Mouse (Mus musculus): ENCODE measurements around the gene Rps6kb2.
"Not testable (repeated sequence)": the region's sequence is repeated elsewhere in the genome, so short reads cannot be mapped to it uniquely, and the experiment has no call there.

The Rps6kb2 gene

DNA sequence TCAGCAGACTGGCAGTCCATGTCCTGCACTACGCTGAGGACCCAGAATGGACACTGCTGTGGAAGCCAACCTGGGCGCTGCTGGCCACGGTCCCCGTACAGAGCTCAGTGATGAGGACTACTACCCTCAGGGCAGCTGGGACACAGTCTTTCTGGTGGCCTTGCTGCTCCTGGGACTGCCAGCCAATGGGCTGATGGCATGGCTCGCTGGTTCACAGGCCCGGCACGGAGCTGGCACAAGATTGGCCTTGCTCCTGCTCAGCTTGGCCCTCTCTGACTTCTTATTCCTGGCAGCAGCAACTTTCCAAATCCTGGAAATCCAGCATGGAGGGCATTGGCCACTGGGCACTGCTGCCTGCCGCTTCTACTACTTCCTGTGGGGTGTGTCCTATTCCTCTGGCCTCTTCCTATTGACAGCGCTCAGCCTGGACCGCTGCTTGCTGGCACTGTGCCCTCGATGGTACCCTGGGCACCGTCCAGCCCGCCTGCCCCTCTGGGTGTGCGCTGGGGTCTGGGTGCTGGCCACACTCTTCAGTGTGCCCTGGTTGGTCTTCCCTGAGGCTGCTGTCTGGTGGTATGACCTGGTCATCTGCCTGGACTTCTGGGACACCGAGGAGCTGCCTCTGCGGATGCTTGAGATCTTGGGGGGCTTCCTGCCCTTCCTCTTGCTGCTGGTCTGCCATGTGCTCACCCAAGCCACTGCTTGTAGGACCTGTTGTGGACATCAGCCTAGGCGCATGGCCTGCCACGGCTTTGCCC is 20.6 kb downstream of the Rps6kb2 start:
- no peak for DNase-seq (ENCODE audit: low read depth, low spot score)

DNA sequence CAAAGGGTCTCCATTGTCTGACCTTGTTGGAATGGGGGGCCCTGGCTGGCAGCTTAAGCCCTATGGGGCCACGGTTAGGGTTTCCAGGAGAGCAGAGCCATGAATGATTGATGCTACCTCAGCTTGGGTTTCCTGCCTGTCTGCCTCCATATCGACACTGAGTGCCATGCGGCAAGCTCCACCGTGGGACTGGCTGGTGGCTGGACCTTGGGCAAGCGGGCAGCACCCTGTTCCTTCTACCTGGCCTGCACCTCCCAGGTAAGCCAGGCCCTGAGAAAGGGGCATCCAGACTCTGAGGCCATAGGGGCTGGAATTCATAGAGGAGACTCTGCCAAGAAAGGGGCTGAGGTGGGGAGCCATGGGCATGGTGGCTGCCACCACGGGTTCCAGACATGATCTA is 23.0 kb downstream of the Rps6kb2 start:
- DNase-seq (ENCODE audit: low read depth, low spot score) = no peak

DNA sequence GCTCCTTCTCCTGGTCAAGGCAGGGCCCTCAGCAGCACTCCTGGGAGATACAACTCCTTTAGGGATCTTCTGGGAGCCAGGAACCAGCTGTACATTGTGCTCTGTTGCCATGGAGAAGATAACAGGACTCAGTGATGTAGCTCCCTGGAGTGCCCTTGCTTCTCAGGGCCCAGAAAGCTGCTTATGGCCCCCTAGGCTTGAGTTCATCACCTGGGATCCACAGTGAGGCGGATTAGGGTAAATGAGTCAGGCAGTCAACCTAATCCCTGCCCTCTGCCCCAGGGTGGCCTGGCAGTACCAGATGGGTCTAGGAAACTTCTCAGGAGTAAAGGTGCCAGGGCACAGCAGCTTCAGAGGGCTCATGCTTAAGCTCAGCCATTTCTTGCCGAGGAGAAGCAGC is 23.7 kb downstream of the Rps6kb2 start, which contains the start of gene Gpr152:
Gene Gpr152 (plus strand): TSS at position 342 of the 400 bp plus-strand sequence.
- DNase-seq (ENCODE audit: low read depth, low spot score) = no peak

DNA sequence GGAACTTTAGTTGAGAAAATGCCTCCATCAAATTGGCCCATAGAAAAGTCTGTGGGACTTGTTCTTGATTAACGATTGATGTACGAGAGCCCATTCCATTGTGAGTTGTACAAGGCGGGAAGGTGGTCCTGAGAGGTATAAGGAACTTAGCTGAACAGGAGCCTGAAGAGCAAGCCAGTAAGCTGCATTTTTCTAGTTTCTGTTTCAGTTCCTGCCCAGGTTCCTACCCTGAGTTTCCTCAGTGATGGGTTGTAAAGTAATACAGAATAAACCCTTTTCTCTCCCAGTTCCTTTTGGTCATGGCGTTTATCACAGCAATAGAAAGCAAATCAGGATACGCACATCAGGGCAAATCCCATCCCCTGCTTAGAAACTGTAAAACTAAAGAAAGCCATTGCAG is 25.2 kb downstream of the Rps6kb2 start:
- DNase-seq (ENCODE audit: low read depth, low spot score) = no peak

DNA sequence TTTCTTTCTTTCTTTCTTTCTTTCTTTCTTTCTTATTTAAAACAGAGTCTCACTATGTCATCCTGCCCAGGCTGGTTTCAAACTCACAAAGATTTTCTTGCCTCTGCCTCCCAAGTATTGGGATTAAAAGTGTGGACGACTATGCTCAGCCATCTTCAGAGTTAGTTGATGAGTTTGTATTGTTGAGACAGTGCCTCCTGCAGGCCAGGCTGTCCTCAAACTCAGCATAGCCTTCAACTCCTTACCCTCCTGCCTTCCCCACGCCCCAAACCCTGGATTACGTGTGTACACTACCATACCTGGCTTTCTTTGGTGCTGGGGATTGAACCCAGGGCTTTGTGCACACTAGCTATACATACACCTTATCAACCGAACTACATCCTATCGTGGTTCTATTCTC is 26.7 kb downstream of the Rps6kb2 start:
- peak; percentile 48 for DNase-seq (ENCODE audit: low read depth, low spot score)

DNA sequence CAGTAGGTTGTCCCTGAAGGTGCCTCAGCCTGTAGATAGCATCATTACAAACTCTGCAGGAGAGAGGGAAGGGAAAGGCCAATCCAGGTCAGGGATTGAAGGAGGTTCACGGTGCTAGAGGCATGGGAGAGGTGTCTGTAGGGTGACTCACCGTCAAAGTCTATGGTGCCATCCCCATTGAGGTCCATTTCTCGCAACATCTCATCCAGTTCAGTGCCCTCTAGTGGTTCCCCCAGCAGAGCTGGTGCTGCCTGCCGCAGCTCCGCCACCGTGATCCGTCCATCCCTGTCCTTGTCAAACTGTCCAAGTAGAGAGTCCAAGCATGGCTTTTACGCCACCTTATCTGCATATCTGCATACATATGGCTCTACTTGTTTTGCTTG is 27.2 kb downstream of the Rps6kb2 start:
- peak; percentile 80 for DNase-seq (ENCODE audit: low read depth, low spot score)

DNA sequence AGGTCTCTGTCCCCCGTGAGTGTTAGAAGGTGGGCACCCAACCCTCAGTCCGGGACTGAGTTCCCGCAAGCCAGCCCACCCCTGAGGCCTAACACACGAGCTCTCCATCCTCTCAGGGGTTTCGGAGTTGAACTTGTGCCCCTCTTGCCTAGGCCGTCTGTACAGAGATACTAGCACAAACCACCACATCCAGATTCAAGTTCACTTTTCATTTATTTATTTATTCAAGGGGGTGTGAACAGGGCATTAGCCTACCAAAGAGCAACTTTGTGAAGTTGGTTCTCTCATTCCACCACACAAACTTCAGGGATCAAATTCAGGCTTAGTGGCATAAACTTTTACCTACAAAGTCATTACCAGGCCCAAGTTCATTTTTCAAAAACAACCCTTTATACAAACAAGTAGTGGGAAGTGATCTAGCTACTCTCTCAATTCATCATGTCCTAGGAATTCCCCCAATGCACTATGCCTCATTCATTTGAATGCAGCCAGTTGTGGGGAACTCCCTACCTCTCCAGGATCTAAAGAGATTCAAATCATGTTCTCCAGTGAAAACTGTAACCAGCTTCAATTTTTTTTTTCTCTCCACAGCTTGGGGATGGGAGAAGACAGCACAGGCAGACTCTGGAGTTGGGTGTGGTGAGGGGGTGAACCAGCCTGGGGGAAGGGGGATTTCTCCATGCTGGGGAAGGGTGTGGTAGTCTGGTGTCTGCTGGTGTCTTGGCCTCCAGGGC is 27.8 kb downstream of the Rps6kb2 start:
- DNase-seq (ENCODE audit: low read depth, low spot score) = peak; percentile 67

DNA sequence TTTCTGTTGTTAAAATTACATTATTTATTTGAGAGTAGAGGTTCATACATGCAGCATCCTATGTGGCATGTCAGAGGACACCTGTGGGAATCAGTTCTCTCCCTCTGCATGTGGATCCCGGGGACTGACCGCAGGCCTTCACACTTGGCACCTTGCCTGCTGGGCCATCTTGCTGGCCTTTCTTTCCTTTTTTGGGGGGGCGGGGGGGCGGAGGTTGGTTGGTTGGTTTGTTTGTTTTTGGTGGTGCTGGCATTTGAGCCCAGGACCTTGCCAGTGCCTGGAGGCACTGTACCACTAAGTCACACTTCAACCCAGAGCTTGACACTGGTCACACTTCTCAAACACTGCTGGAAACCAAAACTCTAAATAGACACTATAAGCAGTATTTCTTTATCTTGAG is 28.8 kb downstream of the Rps6kb2 start:
- no peak for DNase-seq (ENCODE audit: low read depth, low spot score)

DNA sequence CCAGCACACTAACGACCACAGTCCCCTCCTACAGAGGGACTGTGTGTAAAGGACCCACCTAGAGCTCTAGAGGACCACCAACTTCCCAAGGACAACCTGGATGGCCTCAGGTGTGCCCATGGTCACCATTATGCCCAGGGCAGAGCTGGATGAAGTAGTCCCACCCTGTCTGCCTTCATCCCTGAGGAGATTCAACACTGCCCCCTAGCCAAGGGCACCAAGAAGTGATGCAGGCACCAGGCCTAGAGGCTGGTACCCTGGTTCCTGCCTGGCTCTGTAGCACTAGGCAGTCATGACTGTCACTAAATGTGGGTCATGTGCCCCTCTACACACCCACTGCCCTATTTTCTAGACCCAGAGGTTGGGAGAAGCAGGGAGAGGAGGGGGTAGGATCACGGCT is 31.4 kb downstream of the Rps6kb2 start:
- DNase-seq (ENCODE audit: low read depth, low spot score) = no peak

DNA sequence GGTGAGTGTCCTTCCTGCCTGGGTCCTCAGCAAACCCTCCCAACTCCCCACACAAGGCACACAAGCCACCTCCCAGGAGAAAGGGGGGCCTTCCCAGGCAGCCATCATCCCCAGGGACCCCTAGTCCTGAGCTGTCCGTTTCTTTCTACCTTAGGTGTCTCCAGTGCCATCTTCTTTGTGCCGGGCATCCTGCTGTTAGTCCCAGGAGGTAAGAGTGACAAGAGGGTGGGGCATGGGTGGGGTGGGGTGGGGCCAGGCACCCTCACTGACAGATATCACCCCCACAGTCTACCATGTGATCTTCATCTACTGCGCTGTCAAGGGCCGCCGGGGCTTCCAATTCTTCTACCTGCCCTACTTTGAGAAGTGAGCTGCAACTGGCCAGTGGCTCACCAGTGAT is 32.1 kb downstream of the Rps6kb2 start:
- DNase-seq (ENCODE audit: low read depth, low spot score) = no peak

DNA sequence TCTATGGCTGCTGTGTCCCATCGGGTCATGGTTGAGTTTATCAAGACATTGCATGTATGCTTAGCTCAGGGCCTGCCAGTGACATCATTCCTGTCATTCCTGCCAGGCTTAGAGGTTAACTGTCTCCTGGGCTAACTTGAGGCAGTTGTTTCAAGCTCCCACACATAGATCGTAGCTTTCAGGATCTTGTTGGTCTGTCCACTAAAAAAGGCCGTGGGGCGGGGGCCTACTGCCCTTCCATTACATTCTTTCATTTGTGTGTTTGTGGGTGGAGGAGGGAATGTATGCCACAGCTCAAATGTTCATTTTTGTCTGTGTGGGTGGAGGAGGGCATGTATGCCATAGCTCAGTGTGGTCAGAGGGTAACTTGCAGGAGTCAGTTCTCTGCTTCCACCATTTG is 33.0 kb downstream of the Rps6kb2 start:
- peak; percentile 44 for DNase-seq (ENCODE audit: low read depth, low spot score)

DNA sequence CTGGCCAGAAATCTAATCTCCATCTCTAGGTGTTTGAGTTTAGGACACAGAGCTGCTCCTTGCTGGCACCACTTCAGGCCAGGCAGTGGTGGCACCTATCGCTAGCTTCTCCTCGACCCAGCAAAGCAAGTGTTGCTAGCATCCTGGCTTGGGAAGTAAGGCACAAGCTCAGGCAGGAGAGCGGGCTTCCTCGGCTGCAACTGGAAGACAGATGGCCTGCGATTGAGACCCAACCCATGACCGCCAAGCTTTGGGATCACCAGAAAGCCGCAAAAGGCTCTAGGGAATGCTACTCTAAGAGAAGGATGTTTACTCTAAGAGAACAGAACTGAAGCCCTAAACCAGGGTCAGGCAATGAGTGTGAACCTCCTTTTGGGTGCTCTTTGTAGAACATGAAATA is 33.7 kb downstream of the Rps6kb2 start:
- no peak for DNase-seq (ENCODE audit: low read depth, low spot score)

DNA sequence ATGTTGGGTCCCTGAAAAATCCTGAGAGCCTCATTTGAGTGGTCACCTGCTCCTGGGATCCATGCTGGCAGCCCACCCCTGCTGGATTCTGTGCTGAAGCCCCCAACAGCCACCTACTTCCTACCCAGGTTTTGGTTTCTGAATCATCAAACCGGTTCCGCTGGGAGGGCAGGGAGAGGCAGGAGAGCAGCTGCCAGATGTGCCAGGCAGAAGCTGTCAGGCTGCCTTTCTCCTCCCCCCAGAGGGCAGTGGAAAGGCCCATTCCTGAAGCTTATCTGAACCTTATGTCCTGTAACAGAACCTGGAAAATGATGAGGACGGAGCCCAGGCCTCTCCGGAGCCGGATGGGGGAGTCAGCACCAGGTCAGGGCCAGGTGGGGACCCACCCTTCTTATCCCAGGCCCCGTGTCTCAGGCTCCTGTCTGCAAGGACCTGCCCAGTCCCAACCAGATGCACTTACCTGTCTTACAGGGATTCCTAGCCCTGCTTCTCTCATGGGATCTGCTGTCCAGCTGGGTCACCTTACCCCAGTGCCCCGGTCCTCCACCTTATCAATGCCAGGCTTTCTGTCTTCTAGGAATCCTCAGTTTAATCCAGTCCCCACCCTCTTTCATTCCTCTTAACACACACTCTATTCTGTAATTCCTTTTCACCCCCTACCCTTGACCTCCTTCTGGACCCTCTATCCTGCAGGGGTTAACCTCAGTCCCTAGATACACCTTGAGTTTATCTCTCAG is 36.2 kb downstream of the Rps6kb2 start:
- DNase-seq (ENCODE audit: low read depth, low spot score) = peak; percentile 71

DNA sequence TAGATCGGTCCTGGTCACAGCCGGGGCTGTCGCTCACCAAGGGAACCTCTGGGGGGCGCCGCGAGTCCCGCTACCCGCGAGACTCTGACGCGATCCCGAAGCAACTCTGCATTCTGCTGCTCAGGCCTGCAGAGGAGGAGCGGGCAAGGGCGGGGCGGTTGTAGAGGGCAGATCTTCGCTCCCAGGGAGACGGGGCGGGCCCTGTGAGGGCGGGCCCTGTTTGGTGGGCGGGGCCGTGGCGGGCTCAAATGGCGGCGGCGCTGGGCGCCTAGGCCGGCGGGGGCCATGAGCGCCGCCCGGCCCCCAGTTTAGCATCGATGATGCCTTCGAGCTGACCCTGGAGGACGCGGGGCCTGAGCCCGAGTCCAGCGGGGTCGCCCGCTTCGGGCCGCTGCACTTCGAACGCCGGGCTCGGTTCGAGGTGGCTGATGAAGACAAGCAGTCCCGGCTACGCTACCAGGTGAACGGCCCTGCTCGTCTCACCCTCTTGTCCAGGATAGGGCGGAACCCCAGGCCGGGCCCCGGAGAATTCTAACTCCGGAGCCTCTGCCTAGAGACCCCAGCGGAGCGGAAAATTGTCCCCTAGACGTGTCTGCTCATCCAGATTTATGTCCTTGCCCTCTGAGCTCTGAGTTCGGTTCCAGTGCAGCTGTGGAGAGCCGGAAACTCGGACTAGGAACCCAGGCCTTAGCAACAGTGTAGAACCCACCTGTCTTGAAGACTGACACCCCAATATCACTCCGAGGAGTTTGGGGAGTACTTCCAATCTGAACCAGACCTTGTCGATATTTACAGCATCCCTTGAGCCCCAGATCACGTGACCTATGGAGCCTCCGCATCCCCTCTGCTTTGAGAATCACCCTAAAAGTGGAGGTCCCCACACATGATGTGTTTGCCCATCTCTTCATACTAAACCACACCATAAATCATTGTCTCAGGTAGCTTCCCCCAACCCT is 37.1 kb downstream of the Rps6kb2 start, which contains the start of gene Aip:
Gene Aip (minus strand): TSS at position 118 of the 956 bp plus-strand sequence.
- peak; percentile 99 for DNase-seq (ENCODE audit: low read depth, low spot score)

DNA sequence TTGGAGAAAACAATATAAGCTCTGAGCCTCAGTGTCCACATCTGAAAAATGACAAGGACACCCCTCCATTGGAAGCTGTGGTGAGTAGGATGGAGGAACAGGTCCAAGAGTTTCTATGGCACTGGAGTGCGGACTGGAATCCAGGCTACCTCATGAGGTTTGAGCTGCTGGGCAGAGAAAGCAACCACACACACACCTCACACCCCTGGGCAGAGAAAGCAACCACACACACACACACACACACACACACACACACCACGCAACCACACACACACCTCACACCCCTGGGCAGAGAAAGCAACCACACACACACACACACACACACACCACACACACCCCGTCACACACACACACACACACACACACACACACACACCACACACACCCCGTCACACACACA is 37.9 kb downstream of the Rps6kb2 start:
- peak; percentile 51 for DNase-seq (ENCODE audit: low read depth, low spot score)

DNA sequence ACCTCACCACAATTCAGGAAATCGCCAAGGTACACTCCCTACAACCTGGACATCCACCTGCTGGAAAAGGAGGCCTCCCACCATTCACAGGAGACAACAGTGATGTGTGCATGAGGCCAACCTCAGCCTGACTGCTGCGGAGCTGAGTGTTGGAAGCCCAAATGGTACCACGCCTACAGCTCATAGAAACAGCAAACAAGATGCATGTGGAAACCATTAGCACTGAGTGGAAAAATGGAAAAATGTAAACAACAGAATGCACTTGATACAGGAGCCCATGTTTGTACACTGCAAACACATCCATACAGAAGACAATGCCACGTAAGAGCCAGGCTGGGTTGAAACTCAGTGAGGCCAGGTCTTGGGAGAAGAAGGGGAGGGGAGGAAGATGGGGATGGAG is 38.7 kb downstream of the Rps6kb2 start:
- DNase-seq (ENCODE audit: low read depth, low spot score) = no peak

DNA sequence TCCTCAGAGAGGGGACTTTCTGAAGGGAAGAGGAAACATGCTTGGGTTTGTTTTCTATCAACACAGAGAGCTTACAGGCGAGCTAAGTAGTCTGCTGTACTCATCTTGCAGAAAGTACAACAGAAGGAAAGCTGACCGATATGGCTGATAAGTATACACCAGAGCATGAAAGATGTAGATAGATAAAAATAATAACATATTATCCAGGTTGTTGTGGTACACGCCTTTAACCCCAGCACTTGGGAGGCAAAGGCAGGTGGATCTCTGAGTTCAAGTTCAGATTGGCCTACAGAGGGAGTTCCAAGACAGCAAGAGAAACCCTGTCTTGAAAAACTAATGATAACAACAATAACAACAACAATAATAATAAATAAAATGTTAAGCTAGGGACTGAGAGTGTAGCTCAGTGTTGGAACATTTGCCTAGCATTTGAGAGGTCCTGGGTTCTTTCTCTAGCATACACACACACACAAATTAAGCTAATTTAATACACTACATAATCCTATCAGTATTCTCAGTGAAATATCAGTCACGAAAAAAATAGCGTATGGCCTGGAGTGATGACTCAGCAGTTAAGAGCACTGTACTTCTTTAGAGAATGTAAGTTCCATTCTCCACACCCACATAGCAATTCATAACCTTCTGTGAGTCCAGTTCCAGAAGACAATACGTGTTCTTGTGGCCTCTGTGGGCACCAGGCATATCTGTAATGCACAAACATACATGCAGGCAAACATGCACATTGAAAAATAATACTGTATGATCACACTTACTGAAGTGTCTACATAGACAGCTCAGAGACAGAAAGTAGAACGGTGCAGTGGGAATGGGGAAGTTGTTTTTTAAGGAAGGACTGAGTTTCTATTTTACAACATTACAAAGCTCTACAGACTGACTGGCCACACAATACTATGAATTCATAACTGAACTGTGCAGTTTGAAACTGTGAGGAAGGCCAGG is 40.5 kb downstream of the Rps6kb2 start:
- DNase-seq (ENCODE audit: low read depth, low spot score) = peak; percentile 45

DNA sequence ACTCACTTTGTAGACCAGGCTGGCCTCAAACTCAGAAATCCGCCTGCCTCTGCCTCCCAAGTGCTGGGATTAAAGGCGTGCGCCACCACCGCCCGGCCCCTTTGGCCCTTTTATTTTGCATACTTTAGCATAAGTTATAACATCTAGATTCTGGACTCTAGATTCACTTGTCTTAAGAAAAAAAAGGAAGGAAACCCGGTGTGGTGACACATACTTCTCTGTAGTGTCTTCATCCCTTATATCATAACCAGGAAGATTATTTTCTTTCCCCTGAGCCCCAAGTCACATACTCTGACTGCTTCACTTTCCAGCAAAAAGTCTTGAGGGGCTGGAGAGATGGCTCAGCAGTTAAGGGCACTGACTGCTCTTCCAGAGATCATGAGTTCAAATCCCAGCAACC is 41.3 kb downstream of the Rps6kb2 start:
- not testable (repeated sequence) for DNase-seq (ENCODE audit: low read depth, low spot score)

DNA sequence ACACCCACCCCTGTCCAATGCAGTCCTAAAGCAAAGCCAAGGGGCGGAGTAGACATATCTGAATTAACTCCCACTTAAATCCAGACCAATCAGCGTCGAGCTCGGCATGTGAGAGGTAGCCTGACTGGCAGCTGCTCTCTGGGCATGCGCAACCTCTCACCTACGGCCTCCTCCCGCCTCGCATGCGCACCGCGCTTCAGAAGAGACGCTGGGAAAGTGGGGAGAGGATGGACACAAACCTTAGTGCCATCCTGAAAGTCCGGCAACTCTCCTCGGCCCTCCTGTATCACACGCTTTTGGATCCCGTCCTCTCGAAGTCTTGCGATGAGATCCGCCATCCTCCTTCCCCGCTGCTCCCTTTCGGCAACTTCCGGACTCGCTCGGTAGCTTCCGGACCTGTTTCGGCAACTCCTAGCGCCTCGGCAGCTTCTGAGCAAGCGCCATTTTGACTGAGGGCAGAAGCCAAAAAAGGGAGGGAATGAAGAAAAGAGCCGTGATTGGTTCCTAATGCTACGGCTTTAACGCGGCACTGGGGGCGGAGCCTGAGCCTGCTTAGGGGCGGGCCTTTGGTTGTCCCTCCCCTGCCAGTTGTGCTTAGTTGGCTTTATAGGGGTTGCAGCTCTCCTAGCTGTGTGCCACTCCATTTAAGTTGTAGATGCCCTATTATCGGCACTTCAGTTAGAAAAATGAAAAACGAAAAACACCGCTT is 41.9 kb downstream of the Rps6kb2 start:
- peak; percentile 100 for DNase-seq (ENCODE audit: low read depth, low spot score)
